Mouse (Mus musculus) intestine, postnatal 0 days (tissue): ENCODE results near the gene Adgrg3. TPM values are rescaled to one million over a fixed set of nuclear protein-coding genes. Genes with fewer than 3 reads are reported as not detected.

Source experiments
- ATAC-seq: fragments of 200-750 bp; cut with Nextera tagmentation; 2 replicates; pipeline ENCODE4 v1.8.0; 2017; ENCODE audit warnings: mild to moderate bottlenecking, moderate TSS enrichment, moderate library complexity
- H3K27ac ChIP-seq: fragments of 300-500 bp; sonication (generic); 2 replicates; pipeline ENCODE4 v1.5.1; 2014; ENCODE audit warnings: mild to moderate bottlenecking, low read depth, low read length, moderate library complexity
- H3K27me3 ChIP-seq: fragments of 300-500 bp; sonication (generic); replicated peaks from 2 replicates; pipeline ENCODE4 v1.6.1; 2014; ENCODE audit warnings: low read length, mixed read lengths; ENCODE audit not compliant: control insufficient read depth, insufficient read depth
- H3K36me3 ChIP-seq: fragments of 300-500 bp; sonication (generic); 2 replicates; pipeline ENCODE4 v1.6.1; 2014; ENCODE audit warnings: mild to moderate bottlenecking, moderate library complexity; ENCODE audit not compliant: control insufficient read depth, insufficient read depth
- H3K4me1 ChIP-seq: fragments of 300-500 bp; sonication (generic); replicated peaks from 2 replicates; pipeline ENCODE4 v1.6.1; 2014; ENCODE audit warnings: antibody characterized with exemption, low read length, mixed read lengths; ENCODE audit not compliant: control insufficient read depth, insufficient read depth
- H3K4me2 ChIP-seq: fragments of 300-500 bp; sonication (generic); replicated peaks from 2 replicates; pipeline ENCODE4 v1.6.1; 2014; ENCODE audit warnings: low read depth, mild to moderate bottlenecking, moderate library complexity
- H3K4me3 ChIP-seq: fragments of 300-500 bp; sonication (generic); 2 replicates; pipeline ENCODE4 v1.5.1; 2014; ENCODE audit warnings: low read depth, low read length
- H3K9ac ChIP-seq: fragments of 300-500 bp; sonication (generic); 2 replicates; pipeline ENCODE4 v1.6.1; 2014; ENCODE audit warnings: mild to moderate bottlenecking, low read depth, low read length
- H3K9me3 ChIP-seq: fragments of 300-500 bp; sonication (generic); 2 replicates; pipeline ENCODE4 v1.6.1; 2016; ENCODE audit warnings: mixed run types; ENCODE audit not compliant: control insufficient read depth
- CTCF ChIP-seq: sonication (generic); IDR thresholded peaks from 2 replicates; pipeline ENCODE4 v1.5.1; 2016; ENCODE audit warnings: low read depth, mild to moderate bottlenecking, control low read depth, antibody characterized with exemption, moderate library complexity
- whole genome bisulfite sequencing: fragments of 180-500 bp; shearing (Covaris S2); extraction: QIAGEN DNeasy Blood & Tissue Kit; methylation state at CpG from one replicate; pipeline ENCODE4 v1.1.7; 2014; 5-methylcytosine and 5-hydroxymethylcytosine counted together
- polyA plus RNA-seq: library from polyadenylated mRNA; unstranded; fragments of >200 nt; fragmentation: Nextera tagmentation; extraction: Ambion mirVana; gene quantifications from 2 replicates; pipeline ENCODE4 v1.2.1, GENCODE M21; 2015

Adgrg3 gene
- polyA plus RNA-seq, 1 experiment from 2014 or later: 4.2 TPM

DNA sequence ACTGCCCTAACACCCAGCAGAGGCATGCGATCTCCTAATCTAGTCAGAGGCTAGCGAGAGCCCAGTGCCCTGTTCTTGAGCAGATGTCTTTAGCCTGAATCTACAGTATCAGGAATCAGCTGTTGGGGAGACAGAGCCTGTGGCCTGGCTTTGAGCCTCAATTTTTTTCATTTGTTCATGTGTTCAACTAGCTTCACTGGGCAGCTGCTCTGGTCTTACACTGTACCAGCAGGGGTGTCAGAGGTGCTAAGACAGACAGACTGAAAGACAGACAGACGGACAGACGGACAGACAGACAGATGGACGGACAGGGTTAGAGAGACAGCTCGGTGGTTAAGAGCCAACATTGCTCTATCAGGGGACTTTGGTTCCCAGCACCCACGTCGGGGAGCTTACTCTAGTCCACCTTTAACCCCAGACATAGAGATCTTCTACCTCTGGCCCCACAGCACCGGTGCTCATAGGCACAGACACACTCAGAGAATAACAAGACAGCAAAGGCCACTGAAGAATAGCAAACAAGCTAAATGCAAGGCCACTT, 26.0 kb upstream of the Adgrg3 start:
- Histone ChIP-seq H3K36me3 (no peaks in the 10 kb centered on the region), H3K27me3 (no peaks in the 10 kb centered on the region), H3K9me3 (no peaks in the 10 kb centered on the region), H3K9ac (no peak overlapping the region), H3K4me1 (peaks cover 8% of the 10 kb centered on the region), H3K27ac (peak overlapping the region; percentile 65), H3K4me3 (no peak overlapping the region), H3K4me2 (no peak overlapping the region)
- TF ChIP-seq CTCF: no peak
- 47% methylated on average over 9 of the region's 9 CpGs for WGBS
- ATAC-seq: peak; percentile 64

DNA sequence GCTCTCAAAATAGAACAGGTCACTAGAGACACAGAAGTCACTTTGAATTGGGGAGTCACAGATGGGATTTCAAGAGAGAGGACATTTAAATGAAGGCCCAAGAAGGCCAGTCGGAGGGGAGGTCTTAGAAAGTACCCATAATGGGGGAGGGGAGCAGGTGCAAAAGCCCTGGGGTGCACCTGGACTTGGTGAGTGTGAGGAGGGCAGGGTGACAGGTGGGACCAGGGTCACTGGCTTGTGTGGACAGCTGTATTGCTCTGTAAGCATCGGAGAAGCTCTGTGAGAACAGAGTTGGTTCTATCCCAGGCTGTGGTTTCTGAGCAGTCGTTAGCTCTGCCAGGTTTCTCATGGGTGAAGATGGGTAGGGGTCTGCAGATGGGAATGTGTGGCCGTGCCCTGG, 25.5 kb upstream of the Adgrg3 start:
- Histone ChIP-seq H3K36me3 (no peaks in the 10 kb centered on the region), H3K27me3 (no peaks in the 10 kb centered on the region), H3K9me3 (no peaks in the 10 kb centered on the region), H3K9ac (no peak overlapping the region), H3K27ac (peak overlapping the region; percentile 65), H3K4me3 (no peak overlapping the region), H3K4me1 (peaks cover 8% of the 10 kb centered on the region), H3K4me2 (no peak overlapping the region)
- no peak for TF ChIP-seq CTCF
- no peak for ATAC-seq
- WGBS: 89% methylated on average over 4 of the region's 4 CpGs

DNA sequence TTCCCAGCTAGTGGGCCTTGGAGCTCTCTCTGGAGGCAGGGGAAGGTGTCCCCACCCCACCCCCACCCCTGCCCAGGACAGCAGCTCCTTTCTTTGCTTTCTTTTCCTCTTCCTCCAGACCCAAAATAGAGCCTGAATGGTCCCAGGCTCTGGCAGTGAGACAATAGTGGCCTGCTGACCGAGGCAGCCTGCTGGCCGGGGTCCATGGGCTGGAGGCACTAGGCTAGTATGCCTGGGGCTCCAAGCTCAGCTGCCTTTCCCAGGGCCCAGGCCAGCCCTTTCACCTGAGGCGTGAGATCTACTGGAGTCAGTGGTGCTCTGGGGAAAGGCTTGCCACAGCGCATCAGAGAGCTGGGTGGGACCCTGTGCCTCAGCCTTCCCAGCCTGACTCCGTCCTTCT, 25.0 kb upstream of the Adgrg3 start:
- no peaks in the 10 kb centered on the region for H3K27me3 ChIP-seq
- H3K4me1 ChIP-seq: peaks cover 8% of the 10 kb centered on the region
- WGBS: 76% methylated on average over 5 of the region's 5 CpGs
- no peaks in the 10 kb centered on the region for H3K36me3 ChIP-seq
- H3K4me2 ChIP-seq: no peak overlapping the region
- H3K27ac ChIP-seq: peak overlapping the region; percentile 65; the same call in 1 of the 2 replicates
- H3K4me3 ChIP-seq: no peak overlapping the region
- no peak overlapping the region for H3K9ac ChIP-seq
- H3K9me3 ChIP-seq: no peaks in the 10 kb centered on the region
- ATAC-seq: no peak
- no peak for TF ChIP-seq CTCF

DNA sequence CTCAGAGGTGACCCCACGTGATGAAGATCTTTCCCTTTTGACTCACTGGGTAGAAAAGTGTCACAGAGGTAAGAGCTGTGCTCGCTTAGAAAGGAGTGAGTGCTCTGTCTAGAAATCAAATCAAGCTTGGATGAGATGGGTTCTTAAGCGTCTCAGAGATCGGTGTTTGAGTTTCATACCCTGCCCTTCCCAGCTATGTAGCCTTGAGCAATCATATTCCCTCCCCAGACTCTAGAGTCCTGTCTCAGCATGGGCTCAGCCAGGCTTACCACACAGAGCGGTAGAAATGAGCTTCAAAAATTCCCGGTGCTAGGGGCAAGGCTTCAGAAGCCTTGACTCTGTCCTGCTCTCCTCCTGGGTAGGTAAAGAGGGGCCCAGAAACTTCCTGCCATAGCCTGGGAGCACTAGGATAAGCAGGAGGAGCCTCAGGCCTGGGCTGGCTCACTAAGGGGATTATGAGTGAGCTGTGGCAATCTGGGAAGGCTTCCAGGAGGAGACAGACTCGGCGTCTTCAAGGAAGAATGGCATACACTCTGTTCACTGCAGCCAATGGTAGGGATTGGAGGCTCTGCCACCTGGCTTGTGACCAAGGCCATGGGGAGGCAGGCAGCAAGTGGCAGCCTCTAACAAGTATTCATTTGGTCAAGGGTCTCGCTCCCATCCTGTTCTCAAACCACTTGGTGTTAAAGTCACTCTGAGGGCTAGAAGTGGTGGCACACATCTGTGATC, 24.3 kb upstream of the Adgrg3 start:
- H3K9ac ChIP-seq: no peak overlapping the region

DNA sequence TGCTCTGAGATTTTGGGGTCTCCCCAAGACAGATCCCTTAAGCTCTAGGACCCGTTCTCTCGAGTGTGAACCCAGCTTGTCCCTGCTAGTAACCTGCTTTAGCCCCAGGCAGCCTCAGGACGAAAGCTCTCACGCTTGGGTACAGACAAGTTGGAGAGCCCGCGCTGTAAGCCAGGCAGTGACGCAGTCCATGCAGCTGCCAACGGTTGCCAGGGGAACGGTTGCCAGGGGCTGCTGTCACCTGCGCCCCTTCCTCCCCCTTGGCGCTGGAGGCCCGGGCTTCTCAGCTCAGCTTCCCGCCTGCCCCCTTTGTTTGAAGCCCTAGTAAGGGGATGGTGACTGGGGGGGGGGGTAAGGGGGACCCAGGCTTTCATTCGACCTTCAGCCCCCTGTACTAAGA, 23.5 kb upstream of the Adgrg3 start:
- no peaks in the 10 kb centered on the region for H3K9me3 ChIP-seq
- H3K9ac ChIP-seq: no peak overlapping the region
- H3K4me1 ChIP-seq: peaks cover 8% of the 10 kb centered on the region
- no peak overlapping the region for H3K4me3 ChIP-seq
- ATAC-seq: no peak
- H3K27ac ChIP-seq: no peak overlapping the region
- no peak overlapping the region for H3K4me2 ChIP-seq
- TF ChIP-seq CTCF: no peak
- H3K27me3 ChIP-seq: no peaks in the 10 kb centered on the region
- H3K36me3 ChIP-seq: no peaks in the 10 kb centered on the region
- WGBS: 22% methylated on average over 13 of the region's 14 CpGs

More for the DNA sequence above, 24.3 kb upstream of the Adgrg3 start:
- Histone ChIP-seq H3K27ac (peak overlapping the region; percentile 15; the same call in 1 of the 2 replicates), H3K36me3 (no peaks in the 10 kb centered on the region), H3K4me3 (no peak overlapping the region), H3K4me1 (peaks cover 8% of the 10 kb centered on the region), H3K4me2 (no peak overlapping the region), H3K27me3 (no peaks in the 10 kb centered on the region), H3K9me3 (no peaks in the 10 kb centered on the region)
- 72% methylated on average over 9 of the region's 9 CpGs for WGBS
- no peak for TF ChIP-seq CTCF
- no peak for ATAC-seq

DNA sequence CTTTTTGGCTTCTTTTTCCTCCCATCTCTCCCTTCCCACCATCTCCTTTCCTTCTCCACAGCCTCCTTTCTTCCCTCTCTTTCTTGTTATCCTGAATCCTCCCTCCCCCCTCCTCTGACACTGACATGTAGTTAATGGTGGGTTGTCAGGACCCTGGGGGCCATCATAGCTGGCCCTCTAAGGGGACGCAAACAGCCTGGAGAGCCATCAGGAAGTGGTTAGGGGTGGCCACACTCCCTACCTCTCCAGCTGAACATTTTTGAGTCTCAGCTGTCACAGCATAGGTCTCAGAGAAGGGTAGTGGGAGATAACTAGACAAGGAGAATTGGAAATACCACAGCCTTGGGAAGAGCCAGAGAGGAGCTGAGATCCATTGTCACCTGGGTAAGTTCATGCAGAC, 23.0 kb upstream of the Adgrg3 start:
- Histone ChIP-seq H3K27me3 (no peaks in the 10 kb centered on the region), H3K4me1 (peaks cover 8% of the 10 kb centered on the region), H3K36me3 (no peaks in the 10 kb centered on the region), H3K4me3 (no peak overlapping the region), H3K9ac (no peak overlapping the region), H3K9me3 (no peaks in the 10 kb centered on the region), H3K4me2 (no peak overlapping the region), H3K27ac (no peak overlapping the region)
- TF ChIP-seq CTCF: no peak
- WGBS: 59% methylated on average over 1 of the region's 1 CpGs
- no peak for ATAC-seq
